Mouse (Mus musculus) ovary, postnatal 36 days (tissue): ENCODE results near the gene C2.
A peak's percentile ranks its signal among the peaks of the same experiment; 100 is the strongest.

Experiments
- DNase-seq: peaks from one replicate; pipeline ENCODE4 v3.0.0; 2022; ENCODE audit warnings: low spot score, mixed read lengths

C2 gene

GRCm38 (mm10) chr17:34879336-34879879 lies 18.7 kb downstream of the C2 start, which contains the start of gene Zbtb12:
TSS of gene Zbtb12 (plus strand) at chr17:34879483.
- no peak for DNase-seq

- DNase-seq: no peak
Measured at GRCm38 (mm10) chr17:34874321-34874720, 23.7 kb downstream of the C2 start.

- no peak for DNase-seq
Measured at GRCm38 (mm10) chr17:34865981-34866380, 32.1 kb downstream of the C2 start.

- no peak for DNase-seq
Measured at GRCm38 (mm10) chr17:34862416-34863081, 35.5 kb downstream of the C2 start, which contains the start of gene Cfb. TSS of gene Cfb (minus strand) at chr17:34862518.

- DNase-seq: no peak
Measured at GRCm38 (mm10) chr17:34861704-34862415, 36.2 kb downstream of the C2 start.

- no peak for DNase-seq
Measured at GRCm38 (mm10) chr17:34860514-34860913, 37.6 kb downstream of the C2 start.

GRCm38 (mm10) chr17:34858670-34859069 lies 39.4 kb downstream of the C2 start:
- no peak for DNase-seq

GRCm38 (mm10) chr17:34855825-34856224 lies 42.2 kb downstream of the C2 start:
- peak; percentile 41 for DNase-seq

GRCm38 (mm10) chr17:34854761-34855160 lies 43.3 kb downstream of the C2 start:
- no peak for DNase-seq

GRCm38 (mm10) chr17:34853511-34853910 lies 44.6 kb downstream of the C2 start:
- DNase-seq: no peak

- no peak for DNase-seq
Measured at GRCm38 (mm10) chr17:34850517-34851125, 47.4 kb downstream of the C2 start.

- DNase-seq: peak; percentile 98
Measured at GRCm38 (mm10) chr17:34849722-34850516, 48.1 kb downstream of the C2 start, which contains the start of the genes Skiv2l and Nelfe. TSS of gene Skiv2l (minus strand) at chr17:34850210. TSS of gene Nelfe (plus strand) at chr17:34850391.

- DNase-seq: no peak
Measured at GRCm38 (mm10) chr17:34847615-34848014, 50.5 kb downstream of the C2 start.

- DNase-seq: no peak
Measured at GRCm38 (mm10) chr17:34847192-34847591, 50.9 kb downstream of the C2 start.

GRCm38 (mm10) chr17:34844884-34845283 lies 53.2 kb downstream of the C2 start:
- no peak for DNase-seq

GRCm38 (mm10) chr17:34840736-34841307 lies 57.2 kb downstream of the C2 start:
- no peak for DNase-seq

GRCm38 (mm10) chr17:34838785-34839184 lies 59.3 kb downstream of the C2 start:
- DNase-seq: no peak

GRCm38 (mm10) chr17:34837464-34838324 lies 60.4 kb downstream of the C2 start:
- DNase-seq: no peak

GRCm38 (mm10) chr17:34836856-34837221 lies 61.2 kb downstream of the C2 start, which contains the start of the genes Stk19 and Dxo:
TSS of gene Stk19 (minus strand) at chr17:34836945.
TSS of gene Dxo (plus strand) at chr17:34837019.
- DNase-seq: peak; percentile 94

- DNase-seq: no peak
Measured at GRCm38 (mm10) chr17:34836155-34836855, 61.8 kb downstream of the C2 start.
